Mouse (Mus musculus) left cerebral cortex, postnatal 36 days (tissue): ENCODE data around the gene 2410131K14Rik. TPM values are rescaled to one million over a fixed set of nuclear protein-coding genes. Genes with fewer than 3 reads are reported as not detected.

ENCODE experiments used
- DNase-seq, 2 experiments: peaks; one replicate each; pipeline ENCODE4 v3.0.0; 2021 to 2022; ENCODE audit warnings: low spot score in 2 of 2, mixed read lengths in 1 of 2
- intact Hi-C: fragments of 180-260 bp; cut with DNase I; formaldehyde crosslinking; loops from one replicate; pipeline ENCODE4 v1.15.1; 2025
- total RNA-seq, 2 experiments: library from RNA; stranded (reverse); gene quantifications; 2 replicates each; pipeline ENCODE4 v1.2.3; 2021

2410131K14Rik gene
- 10 to 100 TPM; 12.4 to 13.3 TPM for total RNA-seq

GRCm38 (mm10) chr5:118244606-118245443 is at the start of gene 2410131K14Rik, which contains the start of gene Rnft2:
Gene 2410131K14Rik (plus strand): TSS chr5:118245227.
Gene Rnft2 (minus strand): TSS chr5:118245116.
- intact Hi-C loops, result loop anchor here (2.0 kb wide), 1 partner anchor 74 kb away; no protein-coding TSS in a partner anchor
- DNase-seq, result peak; percentile 100

GRCm38 (mm10) chr5:118197421-118197820 is 47.6 kb upstream of the 2410131K14Rik start:
- DNase-seq, result no peak
- intact Hi-C loops, result no loop called here

- DNase-seq, result no peak
- intact Hi-C loops, result no loop called here
Measured at GRCm38 (mm10) chr5:118199670-118200069, 45.4 kb upstream of the 2410131K14Rik start.

GRCm38 (mm10) chr5:118204675-118205440 is 40.2 kb upstream of the 2410131K14Rik start:
- DNase-seq, result no peak
- intact Hi-C loops, result no loop called here

GRCm38 (mm10) chr5:118205852-118206251 is 39.2 kb upstream of the 2410131K14Rik start:
- no peak for DNase-seq
- intact Hi-C loops, result no loop called here

- intact Hi-C loops, result loop anchor here (5.0 kb wide), 1 partner anchor 42 kb away; no protein-coding TSS in a partner anchor
- peak in 1 of 2 experiments; percentile 35 for DNase-seq
Measured at GRCm38 (mm10) chr5:118214012-118214411, 31.0 kb upstream of the 2410131K14Rik start.

- intact Hi-C loops, result loop anchor here (5.0 kb wide), 1 partner anchor 42 kb away; no protein-coding TSS in a partner anchor
- DNase-seq, result peak; percentile 90
Measured at GRCm38 (mm10) chr5:118214418-118215154, 30.4 kb upstream of the 2410131K14Rik start.

- no peak for DNase-seq
- intact Hi-C loops, result no loop called here
Measured at GRCm38 (mm10) chr5:118217410-118217809, 27.6 kb upstream of the 2410131K14Rik start.

GRCm38 (mm10) chr5:118223142-118223757 is 21.8 kb upstream of the 2410131K14Rik start:
- intact Hi-C loops, result no loop called here
- no peak for DNase-seq

GRCm38 (mm10) chr5:118230071-118230611 is 14.9 kb upstream of the 2410131K14Rik start:
- peak; percentile 36 to 41 for DNase-seq

GRCm38 (mm10) chr5:118236891-118237290 is 8.1 kb upstream of the 2410131K14Rik start:
- DNase-seq, result no peak
- intact Hi-C loops, result no loop called here

More at GRCm38 (mm10) chr5:118230071-118230611, 14.9 kb upstream of the 2410131K14Rik start:
- intact Hi-C loops, result no loop called here

GRCm38 (mm10) chr5:118239671-118240070 is 5.4 kb upstream of the 2410131K14Rik start:
- no peak for DNase-seq

GRCm38 (mm10) chr5:118245606-118246308 is 730 bp downstream of the 2410131K14Rik start:
- intact Hi-C loops, result loop anchor here (2.0 kb wide), 1 partner anchor 75 kb away; no protein-coding TSS in a partner anchor
- DNase-seq, result no peak

More at GRCm38 (mm10) chr5:118239671-118240070, 5.4 kb upstream of the 2410131K14Rik start:
- intact Hi-C loops, result no loop called here

GRCm38 (mm10) chr5:118247378-118247777 is 2.4 kb downstream of the 2410131K14Rik start:
- intact Hi-C loops, result no loop called here

GRCm38 (mm10) chr5:118250987-118251386 is 6.0 kb downstream of the 2410131K14Rik start:
- DNase-seq, result no peak
- intact Hi-C loops, result no loop called here

More at GRCm38 (mm10) chr5:118247378-118247777, 2.4 kb downstream of the 2410131K14Rik start:
- DNase-seq, result no peak

GRCm38 (mm10) chr5:118253551-118253950 is 8.5 kb downstream of the 2410131K14Rik start:
- intact Hi-C loops, result no loop called here
- no peak for DNase-seq

GRCm38 (mm10) chr5:118256981-118257380 is 12.0 kb downstream of the 2410131K14Rik start:
- DNase-seq, result no peak
- intact Hi-C loops, result no loop called here

- DNase-seq, result no peak
- intact Hi-C loops, result no loop called here
Measured at GRCm38 (mm10) chr5:118259152-118259551, 14.1 kb downstream of the 2410131K14Rik start.
